Mouse (Mus musculus): ENCODE data around the gene Laptm4a.
A peak's percentile ranks its signal among the peaks of the same experiment; 100 is the strongest.

The Laptm4a gene

DNA sequence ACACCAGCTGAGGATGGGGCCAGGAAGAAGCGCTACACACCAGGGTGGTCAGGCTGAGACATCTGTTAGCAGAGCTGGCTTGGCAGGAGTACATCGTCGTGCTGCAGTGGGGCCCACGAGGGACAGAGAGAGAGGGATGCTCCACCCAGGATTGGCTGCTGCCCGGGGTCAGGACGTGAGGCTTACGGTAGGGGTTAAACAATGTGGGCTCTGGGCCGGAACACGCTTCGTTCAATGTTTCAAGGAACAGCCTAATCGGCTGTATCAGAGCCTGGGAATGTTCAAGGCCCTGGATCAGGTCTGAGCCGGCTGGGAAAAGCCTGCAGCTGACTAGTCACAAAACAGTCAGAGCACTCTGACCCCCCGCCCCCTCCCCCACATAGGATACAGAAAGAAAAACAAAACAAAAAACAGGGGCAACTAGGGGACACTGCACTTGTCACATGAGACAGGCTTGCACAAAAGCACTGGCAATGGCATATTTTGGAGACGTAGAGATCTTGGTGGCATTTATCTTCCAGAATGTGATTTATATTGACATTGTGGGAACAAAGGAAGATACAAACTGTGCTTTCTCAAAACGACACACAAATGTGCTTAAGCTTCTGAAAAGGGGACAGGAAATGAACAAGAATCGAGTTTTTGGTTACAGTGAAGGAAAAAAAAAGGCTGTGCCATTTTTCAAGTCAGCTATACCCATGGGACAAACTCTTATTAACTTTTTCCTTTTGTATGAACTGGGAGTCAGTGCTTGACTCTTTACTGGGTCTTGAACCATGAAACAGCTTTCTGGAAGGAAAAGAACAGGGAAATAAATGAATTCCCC is 8.4 kb upstream of the Laptm4a start:
- DNase-seq: peak; percentile 74 to 85

DNA sequence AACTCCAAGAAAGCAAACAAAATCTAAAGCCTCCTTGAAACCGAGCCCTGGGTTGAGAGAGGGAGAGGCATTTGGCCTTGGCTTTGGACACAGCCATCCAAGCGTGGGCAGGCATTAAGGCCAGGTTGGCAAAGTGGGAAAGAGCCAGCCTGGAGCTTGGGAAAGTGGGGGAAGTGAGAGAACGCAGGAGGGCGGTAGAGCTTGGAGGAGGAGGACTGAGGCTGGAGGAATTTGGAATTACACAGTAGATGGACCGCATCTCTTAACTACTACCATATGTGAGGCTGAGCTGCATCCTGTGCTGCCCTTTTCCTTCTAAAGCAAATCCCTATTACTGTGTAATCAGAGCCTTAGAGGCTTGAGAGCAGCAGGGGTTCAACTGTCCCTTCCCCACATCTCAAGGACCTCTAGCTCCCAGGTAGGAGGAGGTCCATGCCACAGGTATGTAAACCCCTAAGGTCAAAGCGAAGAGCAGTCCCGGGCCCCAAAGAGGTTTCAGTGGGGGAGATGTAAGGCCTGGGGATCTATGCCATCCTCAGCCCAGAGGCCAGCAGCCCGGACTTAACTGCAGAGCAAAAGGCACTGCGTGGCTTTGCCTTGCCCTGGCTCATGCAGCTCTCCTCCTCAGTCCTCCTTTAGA is 7.6 kb upstream of the Laptm4a start:
- peak; percentile 58 to 67 for DNase-seq

DNA sequence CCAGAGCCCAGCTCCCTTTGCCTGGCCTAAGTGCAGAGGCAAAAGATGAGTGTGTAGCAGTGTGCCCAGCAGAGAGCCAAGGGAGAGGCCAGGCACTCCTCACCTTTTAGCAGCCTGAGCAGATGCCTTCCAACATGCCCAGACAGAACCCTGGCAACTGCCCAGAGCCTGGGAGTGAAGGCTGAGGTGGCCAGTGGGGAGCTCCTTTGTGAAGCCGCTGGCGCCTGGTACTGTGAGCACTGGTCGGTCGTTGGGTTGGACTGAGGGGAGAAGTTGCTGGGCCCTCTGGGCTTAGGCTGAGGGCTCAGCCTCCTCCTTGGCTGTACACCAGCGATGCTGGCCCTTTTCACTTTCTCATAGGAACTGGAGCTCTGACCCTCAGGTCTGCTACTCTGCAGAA is 5.1 kb upstream of the Laptm4a start:
- peak; percentile 54 to 62 for DNase-seq

DNA sequence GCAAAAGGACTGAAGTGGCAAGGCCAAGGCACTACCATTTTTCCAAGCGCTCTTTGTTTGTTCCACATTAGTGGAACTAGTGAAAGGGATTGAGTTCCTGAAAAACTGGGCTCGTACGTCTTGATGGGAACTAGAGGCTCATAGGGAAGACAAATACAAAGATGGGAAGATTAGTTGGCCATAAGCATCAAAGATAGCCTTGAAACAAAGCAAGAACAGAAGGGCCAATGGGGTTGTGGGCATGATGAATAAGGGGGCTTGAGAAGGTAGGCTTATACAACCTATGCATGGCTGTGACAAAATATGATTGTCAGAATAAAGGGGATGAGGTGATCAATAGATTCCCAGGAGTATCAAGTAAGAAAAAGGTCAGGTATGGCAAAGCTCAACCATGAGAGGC is 2.2 kb upstream of the Laptm4a start:
- no peak for DNase-seq

DNA sequence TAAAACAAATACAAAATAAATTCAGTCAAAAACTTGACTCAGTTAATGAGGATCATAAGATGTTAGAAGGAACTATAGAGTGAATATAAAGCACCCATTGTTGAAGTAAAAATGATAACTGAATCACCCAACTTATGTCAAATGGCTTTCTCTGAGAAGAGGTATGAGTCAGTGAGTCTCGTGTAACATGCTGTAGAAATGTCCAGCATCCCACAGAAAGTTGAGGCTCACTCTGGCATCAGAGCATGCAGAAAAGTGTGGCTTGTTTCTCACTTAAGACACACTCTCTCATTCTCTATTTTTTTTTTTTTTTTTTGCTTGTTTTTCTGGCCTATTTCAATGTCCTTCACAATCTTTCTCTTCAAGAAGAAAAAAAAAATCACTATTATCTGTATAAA is 469 bp upstream of the Laptm4a start:
- DNase-seq: no peak

DNA sequence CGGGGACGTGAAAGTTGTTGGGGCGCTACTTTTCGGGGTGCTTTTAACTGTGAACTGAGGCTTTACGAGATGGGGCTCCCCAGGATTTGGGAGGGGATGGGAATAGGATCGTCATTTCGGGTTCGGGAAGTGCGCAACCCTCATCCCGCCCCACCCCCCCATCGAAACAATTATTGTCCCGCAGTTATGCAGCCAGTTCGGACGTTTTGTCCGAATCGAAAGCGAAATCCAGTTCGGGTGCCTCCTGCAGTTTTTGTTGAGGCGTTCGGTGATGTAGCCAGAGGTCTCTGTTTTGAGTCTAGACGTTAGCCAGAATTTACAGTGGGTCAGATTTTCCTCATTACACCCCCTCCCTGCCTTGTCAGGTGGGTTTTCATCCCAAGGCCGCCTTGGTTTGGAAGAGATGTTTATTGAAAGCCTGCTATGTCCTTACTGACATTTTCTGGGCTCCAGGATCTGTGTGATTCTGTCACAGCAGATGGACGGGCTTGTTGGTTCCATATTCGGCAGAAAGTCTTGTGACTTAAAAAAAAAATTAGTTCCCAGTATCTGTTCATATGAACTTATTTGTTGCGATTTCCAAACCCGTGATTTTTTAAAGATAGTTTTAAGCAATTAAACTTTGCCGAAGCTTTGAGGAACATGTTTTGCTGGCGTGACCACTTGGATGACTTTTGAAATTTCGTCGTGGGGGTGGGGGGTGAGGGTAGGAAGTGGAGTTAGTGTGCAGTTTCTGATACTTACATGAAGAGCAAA is 1.1 kb downstream of the Laptm4a start:
- no peak for DNase-seq

- DNase-seq: peak in 1 of 2 experiments; percentile 29
Observed at GRCm38 (mm10) chr12:8923125-8923410, 1.6 kb downstream of the Laptm4a start.

GRCm38 (mm10) chr12:8923603-8924002 is 2.1 kb downstream of the Laptm4a start:
- DNase-seq: no peak

- DNase-seq: no peak
Observed at GRCm38 (mm10) chr12:8927652-8928051, 6.2 kb downstream of the Laptm4a start.

DNA sequence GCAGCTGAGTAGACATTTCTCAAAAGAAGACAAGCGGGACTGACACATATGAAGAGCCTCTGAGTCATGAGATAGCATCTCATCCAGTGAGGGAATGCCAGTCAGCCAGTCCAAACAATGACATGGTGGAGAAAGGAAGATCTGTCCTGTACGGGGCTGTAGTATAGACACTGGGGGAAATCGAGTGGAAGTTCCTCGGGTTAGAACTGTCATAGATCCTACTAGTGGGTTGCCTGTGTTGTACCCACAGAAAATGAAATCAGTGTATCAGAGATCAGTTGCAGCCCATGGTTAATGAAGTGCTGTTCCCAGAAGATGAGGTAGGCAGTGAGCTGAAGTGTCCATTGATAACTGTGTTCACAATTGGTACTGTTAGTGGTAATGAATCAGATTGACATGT is 7.3 kb downstream of the Laptm4a start:
- DNase-seq: no peak

DNA sequence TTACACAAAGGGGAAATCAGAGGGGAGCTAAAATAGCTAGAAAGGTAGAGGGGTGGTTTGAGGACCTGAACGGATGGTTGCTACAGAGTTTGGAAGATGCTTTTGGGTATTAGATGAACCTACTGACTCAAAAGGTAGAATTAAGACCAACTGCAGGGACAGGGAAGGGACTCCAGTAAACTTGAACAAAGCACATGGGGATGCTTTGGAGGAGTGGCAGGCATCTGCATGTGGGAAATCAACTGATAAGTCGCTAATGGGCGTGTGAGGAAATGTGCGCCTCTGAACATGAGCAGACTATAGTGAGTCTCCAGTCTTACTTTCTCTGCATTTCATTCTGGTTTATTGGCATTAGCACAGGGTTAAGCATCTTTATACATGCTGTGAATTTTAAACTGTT is 9.6 kb downstream of the Laptm4a start:
- no peak for DNase-seq

DNA sequence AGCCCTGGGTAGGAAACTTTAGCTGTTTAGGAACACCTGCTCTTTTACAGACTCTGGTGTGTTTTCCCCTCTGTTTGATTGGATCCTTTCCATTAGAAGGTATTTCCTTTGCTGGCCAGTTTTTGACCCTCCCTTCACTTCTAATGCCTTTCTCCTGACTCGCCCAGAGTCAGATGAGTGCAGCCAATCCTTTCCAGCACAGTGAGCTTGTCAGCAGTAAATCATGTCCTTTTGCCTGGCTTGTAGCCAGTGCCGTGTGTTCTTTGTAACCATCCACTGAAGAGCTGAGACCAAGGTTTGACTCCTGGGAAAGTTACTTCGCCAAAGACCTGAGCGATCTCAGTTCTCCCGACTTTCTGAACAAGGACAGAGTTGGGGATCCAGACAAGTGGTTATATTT is 13.9 kb downstream of the Laptm4a start:
- peak; percentile 68 to 80 for DNase-seq

DNA sequence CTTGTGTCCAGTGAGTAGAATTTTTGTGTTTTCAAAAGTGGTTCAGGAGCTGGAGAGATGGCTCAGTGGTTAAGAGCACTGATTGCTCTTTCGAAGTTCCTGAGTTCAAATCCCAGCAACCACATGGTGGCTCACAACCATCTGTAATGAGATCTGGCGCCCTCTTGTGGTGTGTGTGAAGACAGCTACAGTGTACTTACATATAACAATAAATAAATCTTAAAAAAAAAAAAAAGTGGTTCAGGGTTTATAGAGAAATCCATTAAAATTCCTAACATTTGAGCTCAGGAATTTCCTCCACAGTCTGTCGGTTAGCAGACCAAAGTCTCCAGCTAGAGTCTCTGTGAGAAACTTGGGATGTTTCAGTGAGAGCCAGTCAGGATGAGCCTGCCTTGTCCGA is 14.7 kb downstream of the Laptm4a start:
- peak; percentile 52 to 60 for DNase-seq

DNA sequence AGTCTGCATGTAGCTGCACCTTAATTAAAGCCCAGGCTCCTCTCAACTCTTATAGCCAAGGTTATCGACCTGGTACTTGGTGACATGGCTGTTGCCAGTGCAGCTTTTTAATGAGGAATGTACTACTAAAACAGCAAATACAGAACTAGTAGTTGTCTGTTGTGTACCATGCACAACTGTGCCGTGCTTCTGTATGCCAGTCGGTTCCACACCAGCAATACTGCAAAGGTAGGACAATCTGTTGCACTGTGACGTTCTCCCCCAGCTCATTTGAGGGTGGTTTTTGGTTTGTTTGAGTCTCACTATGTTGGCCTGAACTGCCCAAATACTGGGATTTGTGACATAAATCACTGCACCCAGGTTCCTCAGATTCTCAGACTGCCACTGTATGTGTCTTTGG is 18.0 kb downstream of the Laptm4a start:
- DNase-seq: no peak

DNA sequence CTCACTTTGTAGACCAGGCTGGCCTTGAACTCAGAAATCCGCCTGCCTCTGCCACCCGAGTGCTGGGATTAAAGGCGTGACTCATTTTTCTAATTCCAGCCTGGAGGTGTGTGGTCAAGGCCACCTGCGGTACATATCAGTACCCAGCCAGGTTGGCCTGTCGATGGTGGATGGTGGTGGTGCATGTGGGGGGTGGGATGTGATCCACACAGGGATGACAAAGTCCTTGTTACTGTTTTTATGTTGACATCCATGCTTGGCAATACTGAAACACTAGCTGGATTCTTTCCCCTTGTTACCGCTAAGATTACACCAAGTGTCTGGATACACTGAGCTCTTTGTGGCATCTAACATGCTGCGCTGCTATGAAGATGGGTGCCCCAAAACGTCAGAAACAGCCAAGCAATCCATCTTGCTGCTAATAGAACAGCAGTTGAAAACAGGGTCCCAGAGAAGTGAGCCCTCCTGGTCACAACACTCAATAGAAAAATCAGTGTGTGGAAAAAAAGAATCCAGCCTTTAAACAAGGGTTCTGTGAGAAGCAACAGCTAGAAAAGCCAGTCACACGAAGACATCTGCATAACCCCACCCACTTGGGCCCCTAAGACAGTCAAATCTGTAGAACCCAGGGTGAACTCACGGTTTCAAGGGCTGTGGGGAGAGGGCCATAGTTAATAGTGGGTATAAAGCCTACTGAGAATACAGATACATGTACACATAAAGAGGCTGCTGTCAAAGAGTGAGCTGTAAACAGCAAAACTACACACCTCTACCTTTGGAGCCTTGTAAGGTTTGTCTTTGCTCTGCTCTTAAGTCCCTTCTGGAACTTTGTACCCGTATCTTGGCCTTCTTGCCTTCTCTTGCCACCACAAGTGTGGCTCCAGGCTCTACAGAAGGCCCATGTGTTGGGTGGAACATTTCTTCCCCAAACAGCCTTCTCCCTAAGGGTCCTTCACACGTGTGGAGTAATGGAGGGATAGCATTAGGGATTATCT is 18.8 kb downstream of the Laptm4a start:
- no peak for DNase-seq

GRCm38 (mm10) chr12:8941131-8941615 is 19.7 kb downstream of the Laptm4a start:
- no peak for DNase-seq

DNA sequence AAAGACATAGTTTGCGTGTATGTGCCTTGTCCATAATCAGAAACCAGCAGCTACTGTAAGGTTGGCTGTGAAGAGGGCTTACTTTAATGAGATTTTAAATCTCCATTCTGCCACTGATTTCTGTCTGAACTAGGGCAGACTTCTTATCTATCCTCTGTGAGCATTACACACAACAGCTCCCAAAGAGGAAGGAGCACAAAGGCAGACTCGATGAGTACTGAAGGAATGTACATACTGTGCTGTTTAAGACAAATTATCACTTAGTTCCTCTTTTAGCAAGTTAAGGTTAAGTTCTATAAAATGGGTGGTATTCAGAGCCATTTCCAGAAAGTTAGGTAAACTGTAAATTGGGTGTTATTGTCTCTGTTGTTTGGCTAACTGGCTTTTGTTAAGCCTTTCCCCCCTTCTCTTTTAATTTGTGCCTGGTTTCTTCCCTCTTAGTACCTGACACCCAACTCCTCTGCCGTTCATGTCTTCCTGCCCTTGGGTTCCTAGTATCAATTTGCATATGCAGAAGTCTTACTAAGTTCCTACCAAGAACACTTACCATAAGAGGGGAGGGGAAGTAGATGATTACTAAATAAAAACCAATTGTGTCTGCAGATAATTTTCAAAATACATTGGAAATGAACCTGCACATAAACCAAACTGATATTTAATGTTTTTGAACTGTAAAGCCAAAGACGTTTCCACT is 20.4 kb downstream of the Laptm4a start:
- DNase-seq: no peak

DNA sequence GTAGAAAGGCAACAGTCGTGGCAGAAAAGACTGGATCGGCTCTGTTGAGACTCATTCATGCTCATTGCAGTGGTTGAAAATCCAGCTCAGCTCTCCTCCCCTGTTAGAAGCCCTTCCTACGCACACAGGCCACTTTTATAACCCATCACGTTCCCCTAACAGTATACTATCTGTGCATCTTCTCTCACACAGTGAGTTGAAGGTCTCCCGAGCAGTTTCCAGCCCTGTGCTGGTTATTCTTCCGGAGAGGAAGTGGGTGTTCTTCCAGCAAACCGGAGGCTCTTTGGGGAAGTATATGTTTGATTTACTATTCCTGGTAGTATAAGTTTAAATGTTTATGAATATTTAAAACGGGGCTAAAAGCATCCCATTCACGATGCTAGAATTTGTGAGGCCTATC is 25.7 kb downstream of the Laptm4a start:
- no peak for DNase-seq

DNA sequence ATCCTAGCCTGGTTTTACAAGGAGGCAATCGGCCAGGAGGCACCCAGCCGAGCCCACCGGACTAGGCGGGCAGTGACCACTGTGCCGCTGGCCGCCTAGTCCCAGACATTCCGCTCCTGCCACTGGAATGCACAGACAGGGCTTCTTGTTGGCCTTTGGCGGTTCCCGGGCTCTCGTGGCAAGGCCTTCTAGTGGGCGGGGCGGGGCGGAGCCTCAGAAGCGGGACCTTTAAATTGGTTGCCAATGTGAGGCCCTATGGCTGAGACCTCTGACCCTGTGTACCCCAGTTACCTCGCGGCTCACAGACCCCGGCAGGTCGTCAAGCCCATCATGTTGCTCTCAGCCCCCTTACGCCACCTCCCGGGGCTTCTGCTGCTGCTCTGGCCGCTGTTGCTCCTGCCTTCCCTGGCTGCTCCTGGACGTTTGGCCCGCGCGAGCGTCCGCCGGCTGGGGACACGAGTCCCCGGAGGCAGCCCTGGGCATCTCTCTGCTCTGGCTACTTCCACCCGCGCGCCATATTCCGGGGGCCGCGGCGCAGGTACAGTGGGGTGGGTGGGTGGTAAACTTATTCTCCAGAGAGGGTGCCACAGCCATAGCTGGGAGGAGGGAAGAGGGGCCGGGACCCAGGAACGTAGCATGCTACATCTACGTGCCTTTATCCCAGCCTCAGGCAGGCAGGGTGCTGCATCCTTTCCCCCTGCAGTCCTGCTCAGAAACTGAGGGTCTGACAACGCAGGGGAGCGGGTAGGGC is 26.4 kb downstream of the Laptm4a start, which contains the start of gene Matn3:
Gene Matn3 (plus strand): TSS at position 216 of the 751 bp plus-strand sequence.
- DNase-seq: peak; percentile 82 to 88

- DNase-seq: no peak
Observed at GRCm38 (mm10) chr12:8953136-8953535, 31.7 kb downstream of the Laptm4a start.

GRCm38 (mm10) chr12:8954161-8954561 is 32.7 kb downstream of the Laptm4a start:
- no peak for DNase-seq
